Mouse (Mus musculus) MEL (cell line): ENCODE data around the gene Yeats2. TPM values are rescaled to one million over a fixed set of nuclear protein-coding genes. Genes with fewer than 3 reads are reported as not detected.
"Not testable (repeated sequence)": the region's sequence is repeated elsewhere in the genome, so short reads cannot be mapped to it uniquely, and the experiment has no call there.

Experiments
- DNase-seq: peaks from one replicate; pipeline ENCODE4 v3.0.0; 2011; ENCODE audit warnings: low read depth, low spot score
- H3K27ac ChIP-seq: 2 replicates; pipeline ENCODE4 v1.5.1; 2012; ENCODE audit warnings: low read depth, mild to moderate bottlenecking, control low read depth, low read length, moderate library complexity; ENCODE audit not compliant: control insufficient read depth
- H3K27me3 ChIP-seq, 2 experiments: fragments of 150-350 bp in 1 of 2; sonication (generic) in 1 of 2; 2 replicates each; pipeline ENCODE4 v1.6.1; 2012; ENCODE audit warnings: low read length in 2 of 2, mild to moderate bottlenecking in 2 of 2, improper control_type of control experiment in 1 of 2, moderate library complexity in 1 of 2; ENCODE audit not compliant: insufficient read depth in 2 of 2, control insufficient read depth in 1 of 2
- H3K36me3 ChIP-seq, 2 experiments: 2 replicates each; pipeline ENCODE4 v1.6.1; 2012 to 2014; ENCODE audit warnings: low read length in 2 of 2, improper control_type of control experiment in 1 of 2, inconsistent platforms in 1 of 2, mild to moderate bottlenecking in 1 of 2; ENCODE audit not compliant: insufficient read depth in 2 of 2, control insufficient read depth in 1 of 2
- H3K4me1 ChIP-seq, 2 experiments: fragments of 150-350 bp in 1 of 2; sonication (generic) in 1 of 2; 2 replicates each; pipeline ENCODE4 v1.6.1; 2012; ENCODE audit warnings: low read length in 2 of 2, improper control_type of control experiment in 1 of 2, mild to moderate bottlenecking in 1 of 2; ENCODE audit not compliant: insufficient read depth in 2 of 2, control insufficient read depth in 1 of 2
- H3K4me3 ChIP-seq, 2 experiments: fragments of 150-350 bp in 1 of 2; sonication (generic) in 1 of 2; 2 replicates each; pipeline ENCODE4 v1.5.1; 2012; ENCODE audit warnings: low read depth in 2 of 2, low read length in 2 of 2, mild to moderate bottlenecking in 2 of 2, moderate library complexity in 2 of 2, control low read depth in 1 of 2, improper control_type of control experiment in 1 of 2; ENCODE audit not compliant: control insufficient read depth in 1 of 2, insufficient read depth in 1 of 2
- H3K79me2 ChIP-seq: 2 replicates; pipeline ENCODE4 v1.6.1; 2012; ENCODE audit warnings: mild to moderate bottlenecking, low read length, moderate library complexity; ENCODE audit not compliant: control insufficient read depth, poor library complexity, insufficient read depth
- H3K9ac ChIP-seq: 2 replicates; pipeline ENCODE4 v1.6.1; 2012; ENCODE audit warnings: low read depth, mild to moderate bottlenecking, control low read depth, low read length, moderate library complexity; ENCODE audit not compliant: control insufficient read depth, poor library complexity, severe bottlenecking
- H3K9me3 ChIP-seq: fragments of 150-350 bp; sonication (generic); replicated peaks from 2 replicates; pipeline ENCODE4 v1.6.1; 2012; ENCODE audit warnings: mild to moderate bottlenecking, low read length, improper control_type of control experiment, moderate library complexity; ENCODE audit not compliant: insufficient read depth
- E2F4 ChIP-seq: IDR thresholded peaks from 2 replicates; pipeline ENCODE4 v1.6.1; 2011; ENCODE audit warnings: low read depth, low read length, improper control_type of control experiment, borderline replicate concordance
- ETS1 ChIP-seq: IDR thresholded peaks from 2 replicates; pipeline ENCODE4 v1.6.1; 2012; ENCODE audit warnings: low read depth, mild to moderate bottlenecking, inconsistent platforms, low read length, improper control_type of control experiment, moderate library complexity
- GATA1 ChIP-seq: IDR thresholded peaks from 2 replicates; pipeline ENCODE4 v1.6.1; 2011; ENCODE audit warnings: low read depth, low read length, improper control_type of control experiment
- JUND ChIP-seq: IDR thresholded peaks from 2 replicates; pipeline ENCODE4 v1.6.1; 2011; ENCODE audit warnings: low read depth, mild to moderate bottlenecking, improper control_type of control experiment, low read length
- MAFK ChIP-seq: IDR thresholded peaks from 2 replicates; pipeline ENCODE4 v1.6.1; 2011; ENCODE audit warnings: low read depth, mild to moderate bottlenecking, low read length, improper control_type of control experiment, borderline replicate concordance
- MAX ChIP-seq: IDR thresholded peaks from 2 replicates; pipeline ENCODE4 v1.6.1; 2011; ENCODE audit warnings: low read length, improper control_type of control experiment
- MEF2A ChIP-seq: IDR thresholded peaks from 2 replicates; pipeline ENCODE4 v1.6.1; 2014; ENCODE audit warnings: low read depth, mild to moderate bottlenecking, inconsistent platforms, low read length, improper control_type of control experiment; ENCODE audit not compliant: poor library complexity, insufficient replicate concordance, severe bottlenecking; ENCODE audit errors: extremely low read depth
- MXI1 ChIP-seq: IDR thresholded peaks from 2 replicates; pipeline ENCODE4 v1.6.1; 2011; ENCODE audit warnings: mild to moderate bottlenecking, low read depth, low read length, improper control_type of control experiment
- MYB ChIP-seq: IDR thresholded peaks from 2 replicates; pipeline ENCODE4 v1.6.1; 2011; ENCODE audit warnings: mild to moderate bottlenecking, low read depth, low read length, improper control_type of control experiment
- RAD21 ChIP-seq: IDR thresholded peaks from 2 replicates; pipeline ENCODE4 v1.6.1; 2011; ENCODE audit warnings: mild to moderate bottlenecking, low read depth, low read length, improper control_type of control experiment
- SIN3A ChIP-seq: IDR thresholded peaks from 2 replicates; pipeline ENCODE4 v1.6.1; 2012; ENCODE audit warnings: low read length, improper control_type of control experiment, inconsistent platforms
- SMC3 ChIP-seq: IDR thresholded peaks from 2 replicates; pipeline ENCODE4 v1.6.1; 2011; ENCODE audit warnings: low read depth, low read length, improper control_type of control experiment
- USF1 ChIP-seq: IDR thresholded peaks from 2 replicates; pipeline ENCODE4 v1.6.1; 2014; ENCODE audit warnings: low read depth, mild to moderate bottlenecking, inconsistent platforms, low read length, improper control_type of control experiment, moderate library complexity
- USF2 ChIP-seq, 2 experiments: IDR thresholded peaks; 2 replicates each; pipeline ENCODE4 v1.6.1; 2011 to 2012; ENCODE audit warnings: improper control_type of control experiment in 2 of 2, low read length in 2 of 2, borderline replicate concordance in 1 of 2, inconsistent platforms in 1 of 2, low read depth in 1 of 2, mild to moderate bottlenecking in 1 of 2; ENCODE audit not compliant: insufficient read depth in 1 of 2
- ZC3H11A ChIP-seq: IDR thresholded peaks from 2 replicates; pipeline ENCODE4 v1.6.1; 2012; ENCODE audit warnings: low read depth, mild to moderate bottlenecking, inconsistent platforms, low read length, improper control_type of control experiment
- ZKSCAN1 ChIP-seq: IDR thresholded peaks from 2 replicates; pipeline ENCODE4 v1.6.1; 2012; ENCODE audit warnings: low read depth, mild to moderate bottlenecking, inconsistent platforms, low read length, improper control_type of control experiment, moderate library complexity
- ZMIZ1 ChIP-seq: IDR thresholded peaks from 2 replicates; pipeline ENCODE4 v1.6.1; 2012; ENCODE audit warnings: low read depth, mild to moderate bottlenecking, inconsistent platforms, low read length, improper control_type of control experiment, moderate library complexity
- ZNF384 ChIP-seq: IDR thresholded peaks from 2 replicates; pipeline ENCODE4 v1.6.1; 2012; ENCODE audit warnings: low read depth, mild to moderate bottlenecking, inconsistent platforms, low read length, improper control_type of control experiment
- polyA plus RNA-seq, 2 experiments: library from polyadenylated mRNA; stranded (reverse) in 1 of 2; unstranded in 1 of 2; fragments of >175 nt in 1 of 2; fragments of >200 nt in 1 of 2; gene quantifications; 2 replicates each; pipeline versions ENCODE4 v1.2.1 to v1.2.4; 2012; ENCODE audit warnings: low replicate concordance in 2 of 2, low read depth in 1 of 2; ENCODE audit not compliant: insufficient read length in 2 of 2, insufficient read depth in 1 of 2, missing spikeins in 1 of 2
- total RNA-seq: library from RNA; depleted of rRNA; stranded (reverse); fragments of 300-350 nt; gene quantifications from 2 replicates; pipeline ENCODE4 v1.2.3, GENCODE M21; 2012

Yeats2 gene
- total and polyA plus RNA-seq, 3 experiments = 12.7 to 23.2 TPM; not detected in 1

GRCm38 (mm10) chr16:20116069-20116468 lies 24.8 kb upstream of the Yeats2 start (continued):
- TF ChIP-seq MAFK (no peak), SMC3 (no peak)

- H3K9me3 ChIP-seq, H3K27me3 ChIP-seq, H3K4me1 ChIP-seq, H3K4me3 ChIP-seq, H3K36me3 ChIP-seq, DNase-seq, H3K9ac ChIP-seq, H3K79me2 ChIP-seq, H3K27ac ChIP-seq: not testable (repeated sequence)
Measured at GRCm38 (mm10) chr16:20126319-20126883, 14.5 kb upstream of the Yeats2 start.

GRCm38 (mm10) chr16:20130397-20130796 lies 10.5 kb upstream of the Yeats2 start:
- Histone ChIP-seq H3K9ac (no peak overlapping the region), H3K4me1 (no peaks in the 10 kb centered on the region), H3K27ac (no peak overlapping the region), H3K79me2 (no peaks in the 10 kb centered on the region), H3K9me3 (no peaks in the 10 kb centered on the region), H3K36me3 (no peaks in the 10 kb centered on the region), H3K4me3 (no peak overlapping the region), H3K27me3 (no peaks in the 10 kb centered on the region; a peak in 1 of 4 replicates)
- DNase-seq = no peak
- no peak for TF ChIP-seq SMC3
- TF ChIP-seq USF1 = no peak
- no peak for TF ChIP-seq MAFK
- TF ChIP-seq SIN3A = no peak
- TF ChIP-seq MAX = no peak
- no peak for TF ChIP-seq RAD21
- no peak for TF ChIP-seq MYB
- no peak for TF ChIP-seq JUND
- no peak for TF ChIP-seq ZNF384
- no peak for TF ChIP-seq ETS1
- TF ChIP-seq MEF2A = no peak
- no peak for TF ChIP-seq GATA1
- TF ChIP-seq MXI1 = no peak
- no peak for TF ChIP-seq ZC3H11A
- no peak for TF ChIP-seq E2F4
- TF ChIP-seq USF2 (IDR thresholded peaks at IDR 0.05; ENCODE audit: borderline replicate concordance in 1 of 2, insufficient read depth in 1 of 2, low read depth in 1 of 2, low read length in 2 of 2) = no peak
- no peak for TF ChIP-seq ZMIZ1
- TF ChIP-seq ZKSCAN1 = no peak
